Mouse (Mus musculus) intestine, embryonic 15.5 days (tissue): ENCODE results near the gene Col1a1. TPM values are rescaled to one million over a fixed set of nuclear protein-coding genes. Genes with fewer than 3 reads are reported as not detected.

Source experiments
- ATAC-seq: fragments of 200-750 bp; cut with Nextera tagmentation; 2 replicates; pipeline ENCODE4 v1.8.0; 2017; ENCODE audit warnings: moderate TSS enrichment, moderate library complexity
- H3K27ac ChIP-seq: fragments of 300-500 bp; sonication (generic); 2 replicates; pipeline ENCODE4 v1.5.1; 2015; ENCODE audit warnings: mild to moderate bottlenecking, inconsistent platforms
- H3K27me3 ChIP-seq: fragments of 300-500 bp; sonication (generic); replicated peaks from 2 replicates; pipeline ENCODE4 v1.6.1; 2015; ENCODE audit warnings: inconsistent platforms
- H3K36me3 ChIP-seq: fragments of 300-500 bp; sonication (generic); 2 replicates; pipeline ENCODE4 v1.6.1; 2015; ENCODE audit warnings: inconsistent platforms
- H3K4me1 ChIP-seq: fragments of 300-500 bp; sonication (generic); replicated peaks from 2 replicates; pipeline ENCODE4 v1.6.1; 2015; ENCODE audit warnings: inconsistent platforms
- H3K4me2 ChIP-seq: fragments of 300-500 bp; sonication (generic); replicated peaks from 2 replicates; pipeline ENCODE4 v1.6.1; 2015; ENCODE audit warnings: mild to moderate bottlenecking, inconsistent platforms
- H3K4me3 ChIP-seq: fragments of 300-500 bp; sonication (generic); replicated peaks from 2 replicates; pipeline ENCODE4 v1.5.1; 2015; ENCODE audit warnings: inconsistent platforms
- H3K9ac ChIP-seq: fragments of 300-500 bp; sonication (generic); 2 replicates; pipeline ENCODE4 v1.6.1; 2015; ENCODE audit warnings: inconsistent platforms
- H3K9me3 ChIP-seq: fragments of 300-500 bp; sonication (generic); 2 replicates; pipeline ENCODE4 v1.6.1; 2016; ENCODE audit warnings: inconsistent platforms
- WGBS: fragments of 180-500 bp; shearing (Covaris S2); methylation state at CpG from one replicate; pipeline ENCODE4 v1.1.7; 2015; 5-methylcytosine and 5-hydroxymethylcytosine counted together
- polyA plus RNA-seq: library from polyadenylated mRNA; unstranded; fragments of >200 nt; fragmentation: Nextera tagmentation; extraction: Ambion mirVana; gene quantifications from 2 replicates; pipeline ENCODE4 v1.2.1, GENCODE M21; 2015

Col1a1 gene
- polyA plus RNA-seq, 1 experiment from 2014 or later = 1,087 TPM

- peak overlapping the region; percentile 91 for H3K4me3 ChIP-seq
- H3K9me3 ChIP-seq = no peaks in the 10 kb centered on the region
- no peaks in the 10 kb centered on the region for H3K27me3 ChIP-seq
- 3% methylated on average over 20 of the region's 20 CpGs for WGBS
- H3K27ac ChIP-seq = peak overlapping the region; percentile 92
- H3K9ac ChIP-seq = peak overlapping the region; percentile 82
- H3K36me3 ChIP-seq = peaks cover 6% of the 10 kb centered on the region
- peaks cover 68% of the 10 kb centered on the region for H3K4me1 ChIP-seq
- ATAC-seq = no peak
- peak overlapping the region; percentile 93 for H3K4me2 ChIP-seq
These were observed 56.4 kb downstream of the Col1a1 start for GRCm38 (mm10) chr11:94992480-94992753.

GRCm38 (mm10) chr11:94992754-94993606 lies 57.0 kb downstream of the Col1a1 start:
- H3K27ac ChIP-seq = peak overlapping the region; percentile 92
- no peaks in the 10 kb centered on the region for H3K9me3 ChIP-seq
- peaks cover 9% of the 10 kb centered on the region for H3K36me3 ChIP-seq
- peak overlapping the region; percentile 93 for H3K4me2 ChIP-seq
- H3K27me3 ChIP-seq = no peaks in the 10 kb centered on the region
- peak overlapping the region; percentile 91 for H3K4me3 ChIP-seq
- 1% methylated on average over 22 of the region's 22 CpGs for WGBS
- ATAC-seq = peak; percentile 27; the same call in 1 of the 2 replicates
- H3K4me1 ChIP-seq = peaks cover 73% of the 10 kb centered on the region
- peak overlapping the region; percentile 82 for H3K9ac ChIP-seq

GRCm38 (mm10) chr11:94994208-94994814 lies 58.3 kb downstream of the Col1a1 start:
- ATAC-seq = no peak
- Histone ChIP-seq H3K4me2 (peak overlapping the region; percentile 93), H3K27me3 (no peaks in the 10 kb centered on the region), H3K4me1 (peaks cover 65% of the 10 kb centered on the region), H3K27ac (no peak overlapping the region), H3K9ac (peak overlapping the region; percentile 82), H3K36me3 (peaks cover 14% of the 10 kb centered on the region), H3K9me3 (no peaks in the 10 kb centered on the region), H3K4me3 (peak overlapping the region; percentile 91)
- 46% methylated on average over 10 of the region's 10 CpGs for WGBS

GRCm38 (mm10) chr11:94994947-94995772 lies 59.1 kb downstream of the Col1a1 start:
- Histone ChIP-seq H3K9me3 (no peaks in the 10 kb centered on the region), H3K36me3 (peaks cover 19% of the 10 kb centered on the region), H3K9ac (peak overlapping the region; percentile 82), H3K27ac (no peak overlapping the region), H3K27me3 (no peaks in the 10 kb centered on the region), H3K4me2 (peak overlapping the region; percentile 93), H3K4me1 (peaks cover 61% of the 10 kb centered on the region), H3K4me3 (peak overlapping the region; percentile 91)
- 83% methylated on average over 11 of the region's 11 CpGs for WGBS
- no peak for ATAC-seq

- Histone ChIP-seq H3K4me2 (peak overlapping the region; percentile 93), H3K27ac (no peak overlapping the region), H3K27me3 (no peaks in the 10 kb centered on the region), H3K4me1 (peaks cover 66% of the 10 kb centered on the region), H3K9me3 (no peaks in the 10 kb centered on the region), H3K4me3 (no peak overlapping the region), H3K9ac (no peak overlapping the region), H3K36me3 (peaks cover 19% of the 10 kb centered on the region)
- WGBS = 82% methylated on average over 8 of the region's 8 CpGs
- ATAC-seq = no peak
These were observed 60.1 kb downstream of the Col1a1 start for GRCm38 (mm10) chr11:94996101-94996500.

- no peak for ATAC-seq
- peaks cover 65% of the 10 kb centered on the region for H3K4me1 ChIP-seq
- no peak overlapping the region for H3K4me3 ChIP-seq
- H3K4me2 ChIP-seq = no peak overlapping the region
- H3K27me3 ChIP-seq = no peaks in the 10 kb centered on the region
- H3K9ac ChIP-seq = no peak overlapping the region
- H3K36me3 ChIP-seq = peaks cover 25% of the 10 kb centered on the region
- no peak overlapping the region for H3K27ac ChIP-seq
- no peaks in the 10 kb centered on the region for H3K9me3 ChIP-seq
- WGBS = 91% methylated on average over 6 of the region's 6 CpGs
These were observed 61.0 kb downstream of the Col1a1 start for GRCm38 (mm10) chr11:94996984-94997383.

- Histone ChIP-seq H3K4me3 (no peak overlapping the region), H3K4me1 (peaks cover 59% of the 10 kb centered on the region), H3K27me3 (no peaks in the 10 kb centered on the region), H3K9me3 (no peaks in the 10 kb centered on the region), H3K27ac (0 out of 2 replicates have a peak overlapping the region, but pooled peaks have one; percentile 17), H3K9ac (no peak overlapping the region), H3K4me2 (peak overlapping the region; percentile 26; the same call in 1 of the 2 replicates), H3K36me3 (peaks cover 31% of the 10 kb centered on the region)
- WGBS = 32% methylated on average over 5 of the region's 5 CpGs
- ATAC-seq = peak; percentile 81
These were observed 61.6 kb downstream of the Col1a1 start for GRCm38 (mm10) chr11:94997596-94997995.

GRCm38 (mm10) chr11:94998041-94998531 lies 62.1 kb downstream of the Col1a1 start:
- no peaks in the 10 kb centered on the region for H3K9me3 ChIP-seq
- 76% methylated on average over 16 of the region's 16 CpGs for WGBS
- peak overlapping the region; percentile 26; the same call in 1 of the 2 replicates for H3K4me2 ChIP-seq
- H3K4me1 ChIP-seq = peaks cover 54% of the 10 kb centered on the region
- no peak overlapping the region for H3K9ac ChIP-seq
- peaks cover 35% of the 10 kb centered on the region for H3K36me3 ChIP-seq
- ATAC-seq = 0 out of 2 replicates have a peak, but pooled peaks have one; percentile 11
- H3K27me3 ChIP-seq = no peaks in the 10 kb centered on the region
- H3K4me3 ChIP-seq = no peak overlapping the region
- 0 out of 2 replicates have a peak overlapping the region, but pooled peaks have one; percentile 17 for H3K27ac ChIP-seq

- no peaks in the 10 kb centered on the region for H3K9me3 ChIP-seq
- H3K4me2 ChIP-seq = no peak overlapping the region
- H3K36me3 ChIP-seq = peaks cover 38% of the 10 kb centered on the region
- peak overlapping the region; percentile 44; the same call in 1 of the 2 replicates for H3K27ac ChIP-seq
- no peak overlapping the region for H3K4me3 ChIP-seq
- H3K4me1 ChIP-seq = peaks cover 33% of the 10 kb centered on the region
- no peak overlapping the region for H3K9ac ChIP-seq
- WGBS = 66% methylated on average over 8 of the region's 8 CpGs
- no peak for ATAC-seq
- H3K27me3 ChIP-seq = no peaks in the 10 kb centered on the region
These were observed 64.1 kb downstream of the Col1a1 start for GRCm38 (mm10) chr11:95000128-95000527.

GRCm38 (mm10) chr11:95000548-95000947 lies 64.5 kb downstream of the Col1a1 start:
- WGBS = 41% methylated on average over 4 of the region's 4 CpGs
- Histone ChIP-seq H3K27me3 (no peaks in the 10 kb centered on the region), H3K4me2 (no peak overlapping the region), H3K36me3 (peaks cover 39% of the 10 kb centered on the region), H3K27ac (peak overlapping the region; percentile 44; the same call in 1 of the 2 replicates), H3K4me1 (peaks cover 30% of the 10 kb centered on the region), H3K4me3 (no peak overlapping the region), H3K9ac (no peak overlapping the region), H3K9me3 (no peaks in the 10 kb centered on the region)
- no peak for ATAC-seq

GRCm38 (mm10) chr11:95001058-95001457 lies 65.0 kb downstream of the Col1a1 start:
- no peak overlapping the region for H3K4me3 ChIP-seq
- H3K4me2 ChIP-seq = no peak overlapping the region

More at GRCm38 (mm10) chr11:95001058-95001457, 65.0 kb downstream of the Col1a1 start:
- H3K4me1 ChIP-seq = peaks cover 29% of the 10 kb centered on the region
- peaks cover 39% of the 10 kb centered on the region for H3K36me3 ChIP-seq
- peak overlapping the region; percentile 44 for H3K27ac ChIP-seq
- peak; percentile 46 for ATAC-seq
- no peaks in the 10 kb centered on the region for H3K27me3 ChIP-seq
- no peaks in the 10 kb centered on the region for H3K9me3 ChIP-seq
- no peak overlapping the region for H3K9ac ChIP-seq
- WGBS = 3% methylated on average over 8 of the region's 8 CpGs
